Mouse (Mus musculus) forebrain, embryonic 10.5 days (tissue): ENCODE results near the gene Rtl6. TPM values are rescaled to one million over a fixed set of nuclear protein-coding genes. Genes with fewer than 3 reads are reported as not detected.

ENCODE experiments used
- DNase-seq: peaks from one replicate; pipeline ENCODE4 v3.0.0-alpha.2; 2017; ENCODE audit warnings: low spot score; ENCODE audit errors: extremely low spot score
- H3K27ac ChIP-seq: fragments of 300-500 bp; sonication (generic); 2 replicates; pipeline ENCODE4 v1.5.1; 2016; ENCODE audit warnings: mild to moderate bottlenecking
- H3K27me3 ChIP-seq: fragments of 300-500 bp; sonication (generic); 2 replicates; pipeline ENCODE4 v1.6.1; 2016; ENCODE audit warnings: mild to moderate bottlenecking; ENCODE audit not compliant: poor library complexity, severe bottlenecking
- H3K36me3 ChIP-seq: fragments of 300-500 bp; sonication (generic); replicated peaks from 2 replicates; pipeline ENCODE4 v1.6.1; 2016; ENCODE audit warnings: mild to moderate bottlenecking, moderate library complexity
- H3K4me1 ChIP-seq: fragments of 300-500 bp; sonication (generic); 2 replicates; pipeline ENCODE4 v1.6.1; 2016
- H3K4me3 ChIP-seq: fragments of 300-500 bp; sonication (generic); 2 replicates; pipeline ENCODE4 v1.5.1; 2016; ENCODE audit warnings: mild to moderate bottlenecking, moderate library complexity
- H3K9me3 ChIP-seq: fragments of 300-500 bp; sonication (generic); 2 replicates; pipeline ENCODE4 v1.6.1; 2016; ENCODE audit warnings: mild to moderate bottlenecking, moderate library complexity
- WGBS: fragments of 180-500 bp; shearing (Covaris S2); methylation state at CpG from one replicate; pipeline ENCODE4 v1.1.7; 2016; 5-methylcytosine and 5-hydroxymethylcytosine counted together
- polyA plus RNA-seq: library from polyadenylated mRNA; unstranded; fragments of >200 nt; fragmentation: Nextera tagmentation; extraction: Ambion mirVana; gene quantifications from 2 replicates; pipeline ENCODE4 v1.2.1, GENCODE M21; 2016

Rtl6 gene
- polyA plus RNA-seq, 1 experiment from 2014 or later, result 26.9 TPM

DNA sequence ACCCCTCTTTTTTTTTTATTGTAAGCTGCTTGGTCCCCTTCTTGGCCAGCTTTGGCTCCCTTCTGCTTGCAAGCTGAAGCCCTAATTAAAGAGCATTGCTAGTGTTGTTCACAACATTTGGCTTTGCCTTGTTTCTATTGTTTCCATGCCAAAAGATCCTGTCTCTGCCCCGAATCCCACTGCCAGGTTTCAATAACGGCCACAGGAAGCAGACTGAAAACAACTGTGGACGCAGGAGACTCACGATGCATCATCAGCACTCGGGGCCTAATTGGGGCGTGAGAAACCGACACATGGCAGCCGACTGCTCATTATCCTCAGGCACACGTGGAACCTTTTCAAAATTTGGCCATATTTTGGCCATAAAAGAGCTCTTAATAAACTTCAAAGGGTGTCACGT lies 26.1 kb downstream of the Rtl6 start:
- 46% methylated on average over 10 of the region's 10 CpGs for WGBS
- Histone ChIP-seq H3K36me3 (no peaks in the 10 kb centered on the region), H3K9me3 (peaks cover 13% of the 10 kb centered on the region; the same call in 1 of the 2 replicates), H3K4me1 (peaks cover 36% of the 10 kb centered on the region), H3K27me3 (peaks cover 27% of the 10 kb centered on the region), H3K4me3 (no peak overlapping the region), H3K27ac (no peak overlapping the region)
- DNase-seq, result peak; percentile 42

- Histone ChIP-seq H3K4me1 (peaks cover 36% of the 10 kb centered on the region), H3K27ac (0 out of 2 replicates have a peak overlapping the region, but pooled peaks have one; percentile 2), H3K4me3 (no peak overlapping the region), H3K9me3 (no peaks in the 10 kb centered on the region), H3K36me3 (no peaks in the 10 kb centered on the region), H3K27me3 (peaks cover 24% of the 10 kb centered on the region; the same call in 1 of the 2 replicates)
- DNase-seq, result no peak
- WGBS, result 87% methylated on average over 14 of the region's 14 CpGs
These were observed 30.7 kb downstream of the Rtl6 start for GRCm38 (mm10) chr15:84526921-84527320.

- Histone ChIP-seq H3K27ac (no peak overlapping the region), H3K4me1 (peaks cover 30% of the 10 kb centered on the region)
These were observed 32.3 kb downstream of the Rtl6 start for GRCm38 (mm10) chr15:84525222-84525883.

DNA sequence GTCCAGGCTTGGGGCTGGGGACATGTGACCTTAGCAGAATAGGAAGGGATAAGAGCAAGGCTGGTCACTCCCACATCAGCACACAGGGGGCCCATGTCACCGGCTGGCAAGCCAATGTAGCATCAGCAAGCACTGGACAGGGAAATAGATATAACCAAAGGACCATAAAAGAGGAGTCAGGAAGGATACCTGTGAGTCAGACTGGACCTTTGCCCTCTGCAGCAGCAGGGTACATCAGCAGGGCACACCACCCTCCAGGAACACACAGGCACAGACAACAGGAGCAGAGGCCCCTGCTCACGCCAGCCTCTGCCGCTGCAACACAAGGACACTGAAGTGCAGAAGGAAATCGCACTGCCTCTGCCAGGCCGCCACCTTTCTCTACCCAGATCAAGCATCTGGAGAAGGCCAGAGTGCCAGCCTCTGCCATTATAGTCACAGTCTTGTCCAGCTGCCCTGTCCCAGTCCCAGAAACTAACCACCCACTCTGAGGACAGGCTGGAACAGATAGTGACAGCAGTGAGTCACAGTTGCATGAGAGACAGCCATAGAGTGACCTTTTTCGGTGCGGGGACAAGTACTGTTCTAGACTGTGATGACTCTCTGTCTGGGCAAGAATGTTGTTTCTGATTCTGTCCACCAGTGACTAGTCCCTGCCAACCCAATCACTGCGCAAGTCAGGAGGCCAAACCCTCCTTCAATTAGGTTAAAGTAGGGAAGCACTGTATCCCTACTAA lies 34.5 kb downstream of the Rtl6 start:
- 91% methylated on average over 8 of the region's 8 CpGs for whole genome bisulfite sequencing

More at GRCm38 (mm10) chr15:84525222-84525883, 32.3 kb downstream of the Rtl6 start:
- Histone ChIP-seq H3K36me3 (no peaks in the 10 kb centered on the region), H3K27me3 (peaks cover 24% of the 10 kb centered on the region; the same call in 1 of the 2 replicates), H3K9me3 (no peaks in the 10 kb centered on the region), H3K4me3 (no peak overlapping the region)
- 68% methylated on average over 5 of the region's 5 CpGs for WGBS
- no peak for DNase-seq

GRCm38 (mm10) chr15:84521486-84521885 lies 36.1 kb downstream of the Rtl6 start:
- Histone ChIP-seq H3K27me3 (peaks cover 16% of the 10 kb centered on the region; the same call in 1 of the 2 replicates), H3K36me3 (no peaks in the 10 kb centered on the region), H3K4me3 (no peak overlapping the region), H3K27ac (no peak overlapping the region), H3K4me1 (peaks cover 20% of the 10 kb centered on the region), H3K9me3 (no peaks in the 10 kb centered on the region)
- DNase-seq, result no peak
- 84% methylated on average over 4 of the region's 4 CpGs for WGBS

More for the DNA sequence above, 34.5 kb downstream of the Rtl6 start:
- no peak for DNase-seq
- Histone ChIP-seq H3K27me3 (peaks cover 13% of the 10 kb centered on the region; the same call in 1 of the 2 replicates), H3K4me1 (peaks cover 21% of the 10 kb centered on the region), H3K9me3 (no peaks in the 10 kb centered on the region), H3K27ac (no peak overlapping the region), H3K4me3 (no peak overlapping the region), H3K36me3 (no peaks in the 10 kb centered on the region)

GRCm38 (mm10) chr15:84518540-84518939 lies 39.1 kb downstream of the Rtl6 start:
- WGBS, result 76% methylated on average over 8 of the region's 8 CpGs
- Histone ChIP-seq H3K9me3 (no peaks in the 10 kb centered on the region), H3K27me3 (peaks cover 12% of the 10 kb centered on the region; the same call in 1 of the 2 replicates), H3K4me1 (peaks cover 10% of the 10 kb centered on the region), H3K4me3 (no peak overlapping the region), H3K36me3 (no peaks in the 10 kb centered on the region), H3K27ac (no peak overlapping the region; the same call in 1 of the 2 replicates)
- DNase-seq, result no peak

- WGBS, result 61% methylated on average over 5 of the region's 5 CpGs
- Histone ChIP-seq H3K27me3 (peaks cover 31% of the 10 kb centered on the region), H3K9me3 (peaks cover 3% of the 10 kb centered on the region; the same call in 1 of the 2 replicates), H3K4me1 (peaks cover 46% of the 10 kb centered on the region), H3K36me3 (no peaks in the 10 kb centered on the region), H3K4me3 (no peak overlapping the region), H3K27ac (0 out of 2 replicates have a peak overlapping the region, but pooled peaks have one; percentile 21)
- DNase-seq, result no peak
These were observed 44.9 kb downstream of the Rtl6 start for GRCm38 (mm10) chr15:84512626-84513296.

- Histone ChIP-seq H3K27ac (peak overlapping the region; percentile 53; the same call in 1 of the 2 replicates), H3K36me3 (no peaks in the 10 kb centered on the region), H3K4me3 (no peak overlapping the region), H3K4me1 (peaks cover 47% of the 10 kb centered on the region), H3K9me3 (peaks cover 3% of the 10 kb centered on the region; the same call in 1 of the 2 replicates), H3K27me3 (peaks cover 22% of the 10 kb centered on the region)
- no peak for DNase-seq
- 69% methylated on average over 16 of the region's 16 CpGs for WGBS
These were observed 47.6 kb downstream of the Rtl6 start for GRCm38 (mm10) chr15:84509981-84510380.

- DNase-seq, result no peak
- WGBS, result 73% methylated on average over 5 of the region's 5 CpGs
- H3K4me1 ChIP-seq, result peaks cover 52% of the 10 kb centered on the region
These were observed 48.5 kb downstream of the Rtl6 start for GRCm38 (mm10) chr15:84509161-84509560.

DNA sequence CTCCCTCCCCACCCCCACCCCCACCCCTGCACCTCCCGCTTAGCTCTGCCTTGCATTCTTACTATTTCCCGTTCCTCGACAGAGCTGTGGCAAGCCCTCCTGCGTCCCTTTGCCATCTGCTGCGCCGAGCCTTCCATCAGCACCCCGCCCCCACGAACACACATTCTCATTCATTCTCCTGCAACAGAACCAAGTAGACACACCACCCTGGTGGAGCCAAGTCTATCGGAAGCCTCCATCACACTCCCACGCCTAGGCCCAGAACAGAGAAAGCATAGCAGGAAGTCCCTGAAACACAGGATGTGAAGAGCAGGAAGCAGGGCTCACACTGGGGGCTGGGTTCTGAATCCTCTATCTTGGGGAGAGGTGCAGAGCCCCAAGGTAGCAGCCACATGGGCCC lies 51.6 kb downstream of the Rtl6 start:
- Histone ChIP-seq H3K4me1 (peaks cover 36% of the 10 kb centered on the region), H3K4me3 (no peak overlapping the region), H3K9me3 (no peaks in the 10 kb centered on the region; the same call in 1 of the 2 replicates), H3K27ac (no peak overlapping the region), H3K27me3 (peaks cover 28% of the 10 kb centered on the region), H3K36me3 (no peaks in the 10 kb centered on the region)
- no peak for DNase-seq
- WGBS, result 93% methylated on average over 10 of the region's 10 CpGs

More at GRCm38 (mm10) chr15:84509161-84509560, 48.5 kb downstream of the Rtl6 start:
- Histone ChIP-seq H3K4me3 (no peak overlapping the region), H3K27me3 (peaks cover 28% of the 10 kb centered on the region), H3K9me3 (peaks cover 3% of the 10 kb centered on the region; the same call in 1 of the 2 replicates), H3K36me3 (no peaks in the 10 kb centered on the region), H3K27ac (0 out of 2 replicates have a peak overlapping the region, but pooled peaks have one; percentile 53)

DNA sequence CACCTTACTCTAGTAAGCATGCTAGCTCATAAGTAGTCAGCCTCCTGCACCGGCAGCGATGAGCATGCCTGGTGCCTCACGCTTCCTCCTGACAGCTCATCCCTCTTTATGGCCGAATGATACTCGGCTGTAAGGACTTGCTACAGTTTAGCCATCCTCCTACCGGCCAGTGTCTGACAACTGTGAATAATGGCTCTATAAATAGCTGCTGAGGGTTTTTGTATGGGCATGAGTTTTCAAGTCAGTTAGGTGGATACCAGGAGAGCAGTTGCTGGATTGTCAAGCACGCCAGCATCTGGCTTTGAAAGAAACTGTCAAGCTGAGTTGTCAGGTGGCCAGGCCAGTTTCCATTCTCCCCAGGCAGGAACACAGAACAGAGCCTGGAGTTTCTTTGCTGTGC lies 52.7 kb downstream of the Rtl6 start:
- Histone ChIP-seq H3K4me1 (peaks cover 32% of the 10 kb centered on the region), H3K9me3 (no peaks in the 10 kb centered on the region), H3K36me3 (no peaks in the 10 kb centered on the region), H3K27me3 (peaks cover 19% of the 10 kb centered on the region), H3K27ac (no peak overlapping the region), H3K4me3 (no peak overlapping the region)
- DNase-seq, result no peak
- whole genome bisulfite sequencing, result 71% methylated on average over 7 of the region's 7 CpGs
